Mouse (Mus musculus) neural tube, embryonic 15.5 days (tissue): ENCODE data around the gene Cry2. TPM values are rescaled to one million over a fixed set of nuclear protein-coding genes. Genes with fewer than 3 reads are reported as not detected.

Experiments used
- ATAC-seq: fragments of 200-750 bp; cut with Nextera tagmentation; 2 replicates; pipeline ENCODE4 v1.8.0; 2017; ENCODE audit warnings: mild to moderate bottlenecking, moderate TSS enrichment, moderate library complexity; ENCODE audit not compliant: low FRiP score
- H3K27ac ChIP-seq: fragments of 300-500 bp; sonication (generic); replicated peaks from 2 replicates; pipeline ENCODE4 v1.5.1; 2015; ENCODE audit warnings: mild to moderate bottlenecking, inconsistent platforms
- H3K27me3 ChIP-seq: fragments of 300-500 bp; sonication (generic); replicated peaks from 2 replicates; pipeline ENCODE4 v1.6.1; 2015; ENCODE audit warnings: inconsistent platforms
- H3K36me3 ChIP-seq: fragments of 300-500 bp; sonication (generic); 2 replicates; pipeline ENCODE4 v1.6.1; 2015; ENCODE audit warnings: inconsistent platforms
- H3K4me1 ChIP-seq: fragments of 300-500 bp; sonication (generic); 2 replicates; pipeline ENCODE4 v1.6.1; 2015; ENCODE audit warnings: inconsistent platforms
- H3K4me2 ChIP-seq: fragments of 300-500 bp; sonication (generic); 2 replicates; pipeline ENCODE4 v1.6.1; 2015; ENCODE audit warnings: inconsistent platforms, mild to moderate bottlenecking, moderate library complexity
- H3K4me3 ChIP-seq: fragments of 300-500 bp; sonication (generic); replicated peaks from 2 replicates; pipeline ENCODE4 v1.5.1; 2015; ENCODE audit warnings: mild to moderate bottlenecking, inconsistent platforms
- H3K9ac ChIP-seq: fragments of 300-500 bp; sonication (generic); replicated peaks from 2 replicates; pipeline ENCODE4 v1.6.1; 2015; ENCODE audit warnings: mild to moderate bottlenecking, inconsistent platforms
- H3K9me3 ChIP-seq: fragments of 300-500 bp; sonication (generic); replicated peaks from 2 replicates; pipeline ENCODE4 v1.6.1; 2016; ENCODE audit warnings: inconsistent platforms
- WGBS: fragments of 180-500 bp; shearing (Covaris S2); methylation state at CpG from one replicate; pipeline ENCODE4 v1.1.7; 2015; ENCODE audit warnings: mixed read lengths; 5-methylcytosine and 5-hydroxymethylcytosine counted together
- polyA plus RNA-seq: library from polyadenylated mRNA; unstranded; fragments of >200 nt; fragmentation: Nextera tagmentation; extraction: Ambion mirVana; gene quantifications from 2 replicates; pipeline ENCODE4 v1.2.1, GENCODE M21; 2015

Gene Cry2
- polyA plus RNA-seq, 1 experiment from 2014 or later = 46.0 TPM

DNA sequence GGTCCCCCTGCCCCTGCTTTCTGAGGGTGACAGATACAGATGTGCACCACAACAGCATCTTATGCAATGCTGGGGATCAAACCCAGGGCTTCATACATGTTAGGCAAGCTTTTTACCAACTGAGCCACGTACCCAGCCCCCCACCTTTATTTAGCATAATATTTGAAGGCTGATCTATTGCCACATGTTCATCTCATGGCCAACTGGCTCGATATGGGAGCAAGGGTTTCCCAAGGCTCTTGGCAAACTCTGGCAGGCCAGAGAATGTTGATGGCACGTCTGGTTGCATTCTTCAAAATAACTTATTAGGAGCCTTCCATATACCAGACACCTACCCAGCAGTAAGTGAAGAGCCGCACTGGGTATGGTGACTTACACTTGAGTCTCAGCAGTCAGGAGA lies 9.5 kb upstream of the Cry2 start:
- Histone ChIP-seq H3K4me2 (no peak overlapping the region), H3K9me3 (no peaks in the 10 kb centered on the region), H3K4me3 (no peak overlapping the region), H3K27me3 (0 out of 2 replicates have a peak, but pooled peaks cover 3% of the 10 kb centered on the region), H3K4me1 (no peaks in the 10 kb centered on the region), H3K9ac (no peak overlapping the region), H3K36me3 (no peaks in the 10 kb centered on the region), H3K27ac (no peak overlapping the region)
- no peak for ATAC-seq
- WGBS = 85% methylated on average over 4 of the region's 4 CpGs

DNA sequence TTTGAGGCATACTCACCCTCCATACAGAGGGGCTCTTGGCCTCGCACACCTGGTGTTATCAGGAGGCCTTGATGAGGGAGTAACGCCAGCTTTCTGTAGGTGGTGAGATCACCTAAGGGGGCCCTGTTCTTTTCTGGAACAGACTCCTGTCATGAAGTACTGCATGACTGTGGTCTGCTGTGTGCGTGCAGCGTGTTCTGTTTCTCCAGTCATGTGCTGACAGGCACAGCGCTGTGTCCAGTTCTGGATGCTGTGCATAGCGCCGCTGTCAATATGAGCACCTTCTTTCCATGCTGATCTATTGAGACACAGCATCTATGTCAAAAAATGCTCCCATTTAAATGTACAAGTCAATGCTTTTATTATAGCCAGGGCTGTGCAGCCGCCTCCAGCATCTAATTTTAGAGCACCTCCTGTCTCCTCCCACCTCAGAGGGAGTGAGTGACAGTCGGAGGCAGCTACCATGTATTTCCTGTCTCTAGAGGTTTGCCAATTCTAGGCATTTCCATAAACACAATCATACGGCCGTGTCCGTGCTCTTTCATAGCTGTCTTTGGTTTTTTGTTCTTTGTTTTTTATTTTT lies 8.7 kb upstream of the Cry2 start:
- Histone ChIP-seq H3K4me2 (no peak overlapping the region), H3K9me3 (no peaks in the 10 kb centered on the region), H3K27me3 (0 out of 2 replicates have a peak, but pooled peaks cover 3% of the 10 kb centered on the region), H3K27ac (no peak overlapping the region), H3K36me3 (no peaks in the 10 kb centered on the region), H3K9ac (no peak overlapping the region), H3K4me1 (no peaks in the 10 kb centered on the region), H3K4me3 (no peak overlapping the region)
- WGBS = 78% methylated on average over 12 of the region's 12 CpGs
- ATAC-seq = no peak

DNA sequence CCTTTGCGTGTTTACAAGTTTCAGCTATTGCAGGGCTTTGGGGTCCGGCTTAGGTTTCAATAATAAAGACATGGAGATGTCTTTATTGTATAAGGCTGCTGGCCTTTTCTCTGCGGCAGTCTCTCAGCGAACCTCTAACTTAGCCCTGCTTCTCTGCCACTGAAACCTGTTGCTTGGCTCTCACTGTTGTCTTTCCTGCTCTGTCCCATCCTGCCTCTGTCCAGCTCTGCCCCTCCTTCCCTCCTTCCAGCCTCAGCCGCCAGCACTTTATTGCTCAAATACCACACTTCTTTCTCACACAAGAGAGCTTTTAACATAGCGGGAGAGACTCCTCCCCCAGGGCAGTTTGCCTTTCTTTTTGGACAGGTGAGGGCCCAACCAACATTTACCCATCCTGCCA lies 6.6 kb upstream of the Cry2 start:
- 53% methylated on average over 6 of the region's 6 CpGs for WGBS
- no peak for ATAC-seq

DNA sequence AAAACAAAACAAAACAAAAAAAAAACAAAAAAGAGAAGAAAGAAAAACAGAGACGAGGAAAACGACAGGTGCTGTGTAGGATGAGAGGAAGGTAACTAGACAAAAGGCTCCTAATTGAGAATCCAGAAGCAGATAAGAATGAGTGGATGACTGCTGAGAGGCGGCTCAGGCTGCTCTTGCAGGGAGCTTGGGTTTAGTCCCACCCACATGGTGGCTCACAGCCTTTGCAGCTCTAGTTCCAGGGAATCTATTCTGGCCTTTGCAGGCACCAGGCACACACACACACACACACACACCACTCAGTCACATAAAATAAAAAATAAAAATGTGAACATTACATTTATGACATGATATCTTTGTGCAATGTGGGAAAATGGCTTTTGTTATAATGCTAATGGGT lies 4.7 kb upstream of the Cry2 start:
- no peak for ATAC-seq
- Histone ChIP-seq H3K27me3 (0 out of 2 replicates have a peak, but pooled peaks cover 6% of the 10 kb centered on the region), H3K9ac (no peak overlapping the region), H3K4me1 (peaks cover 9% of the 10 kb centered on the region), H3K36me3 (no peaks in the 10 kb centered on the region), H3K4me2 (no peak overlapping the region), H3K4me3 (no peak overlapping the region), H3K9me3 (no peaks in the 10 kb centered on the region), H3K27ac (no peak overlapping the region)
- 77% methylated on average over 3 of the region's 3 CpGs for WGBS

More for the DNA sequence above, 6.6 kb upstream of the Cry2 start:
- no peak overlapping the region for H3K4me3 ChIP-seq
- no peak overlapping the region for H3K4me2 ChIP-seq
- no peak overlapping the region for H3K9ac ChIP-seq
- no peaks in the 10 kb centered on the region for H3K4me1 ChIP-seq
- H3K36me3 ChIP-seq = no peaks in the 10 kb centered on the region
- H3K27ac ChIP-seq = no peak overlapping the region
- H3K9me3 ChIP-seq = no peaks in the 10 kb centered on the region
- 0 out of 2 replicates have a peak, but pooled peaks cover 6% of the 10 kb centered on the region for H3K27me3 ChIP-seq

DNA sequence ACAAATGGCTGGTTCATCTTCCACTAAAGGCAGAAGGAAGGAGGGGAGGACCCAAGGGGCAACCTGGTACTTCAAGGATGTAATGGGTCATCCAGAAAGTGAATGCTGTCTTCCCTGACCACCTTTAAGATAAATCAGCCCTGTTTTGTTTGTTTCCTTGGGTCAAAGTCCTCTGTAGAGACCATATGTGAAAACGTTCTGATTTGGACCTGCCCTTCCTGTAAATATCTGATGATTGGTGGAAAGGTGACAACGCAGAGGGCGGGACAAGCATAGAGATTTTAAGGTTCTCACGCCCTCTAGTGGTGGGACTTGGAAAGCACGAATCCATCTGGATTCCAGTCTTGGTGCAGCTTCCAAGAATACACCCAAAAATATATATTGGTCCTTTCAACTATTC lies 4.0 kb upstream of the Cry2 start:
- ATAC-seq = no peak
- Histone ChIP-seq H3K4me2 (peak overlapping the region; percentile 51), H3K27ac (no peak overlapping the region), H3K27me3 (0 out of 2 replicates have a peak, but pooled peaks cover 6% of the 10 kb centered on the region), H3K9ac (no peak overlapping the region), H3K9me3 (no peaks in the 10 kb centered on the region), H3K4me1 (peaks cover 14% of the 10 kb centered on the region), H3K36me3 (no peaks in the 10 kb centered on the region), H3K4me3 (0 out of 2 replicates have a peak overlapping the region, but pooled peaks have one; percentile 5)
- 0% methylated on average over 5 of the region's 5 CpGs for WGBS

DNA sequence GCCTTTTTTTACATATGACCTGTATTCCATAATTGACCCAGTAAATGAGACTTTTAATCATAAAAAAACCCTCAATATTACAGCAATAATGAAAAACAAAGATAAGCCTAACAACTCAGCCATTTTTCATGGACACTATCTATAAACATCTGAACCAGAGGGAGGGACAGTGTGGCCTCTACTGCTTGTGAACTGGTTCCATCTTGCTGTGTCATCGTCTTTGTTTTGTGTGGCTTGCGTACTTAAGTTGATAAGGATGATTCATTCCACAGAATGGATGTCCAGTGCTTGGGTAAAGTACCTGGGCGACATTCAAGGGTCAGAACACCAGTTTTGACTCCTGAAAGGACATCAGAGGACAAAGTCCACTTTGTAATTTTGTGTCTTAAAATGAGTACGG lies 3.5 kb upstream of the Cry2 start:
- no peak for ATAC-seq
- Histone ChIP-seq H3K9ac (no peak overlapping the region), H3K27ac (no peak overlapping the region), H3K9me3 (no peaks in the 10 kb centered on the region), H3K27me3 (0 out of 2 replicates have a peak, but pooled peaks cover 6% of the 10 kb centered on the region), H3K4me1 (peaks cover 19% of the 10 kb centered on the region), H3K36me3 (no peaks in the 10 kb centered on the region), H3K4me2 (peak overlapping the region; percentile 51; the same call in 1 of the 2 replicates), H3K4me3 (no peak overlapping the region)
- WGBS = 82% methylated on average over 4 of the region's 4 CpGs

DNA sequence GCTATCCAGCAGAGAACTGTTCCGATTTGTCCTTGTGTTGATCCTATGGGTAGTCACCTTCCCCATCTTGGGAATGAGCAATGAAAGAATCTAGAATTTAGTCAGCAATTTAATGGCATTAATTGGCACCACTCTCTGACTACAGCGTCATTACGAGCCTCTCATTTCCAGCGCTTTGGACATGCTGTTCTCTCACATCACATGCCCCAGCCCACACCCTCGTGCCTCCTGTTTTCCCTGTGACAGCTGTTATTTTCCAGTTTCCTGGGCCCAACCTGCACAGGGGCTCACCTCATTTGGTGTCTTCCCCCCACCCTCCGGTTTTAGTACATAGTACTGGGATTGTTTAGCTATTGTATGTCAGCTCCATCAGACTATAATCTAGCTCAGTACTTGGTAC lies 1.2 kb upstream of the Cry2 start:
- 55% methylated on average over 6 of the region's 6 CpGs for WGBS
- Histone ChIP-seq H3K9ac (peak overlapping the region; percentile 52; the same call in 1 of the 2 replicates), H3K36me3 (no peaks in the 10 kb centered on the region), H3K4me2 (peak overlapping the region; percentile 82), H3K4me3 (peak overlapping the region; percentile 93), H3K27ac (peak overlapping the region; percentile 80; the same call in 1 of the 2 replicates), H3K9me3 (no peaks in the 10 kb centered on the region), H3K4me1 (peaks cover 41% of the 10 kb centered on the region), H3K27me3 (0 out of 2 replicates have a peak, but pooled peaks cover 3% of the 10 kb centered on the region)
- ATAC-seq = no peak

DNA sequence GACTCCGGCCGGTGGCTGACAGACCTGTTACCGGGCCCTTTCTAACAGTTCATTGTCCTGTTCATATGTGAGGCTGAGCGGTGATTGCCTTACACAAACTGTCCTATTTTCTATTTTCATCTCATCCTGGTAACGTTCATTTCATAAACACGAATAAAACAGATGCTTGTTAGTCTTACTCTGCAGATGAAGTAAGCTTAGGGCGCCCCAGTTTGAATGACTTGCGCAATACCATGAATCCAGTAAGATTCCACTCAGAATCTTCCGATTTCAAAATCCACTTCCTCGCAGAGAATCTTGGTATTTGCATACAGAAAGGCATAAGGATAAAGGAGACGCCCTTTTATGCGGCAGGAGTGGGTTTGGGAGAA lies 517 bp upstream of the Cry2 start:
- Histone ChIP-seq H3K9ac (peak overlapping the region; percentile 52), H3K27me3 (0 out of 2 replicates have a peak, but pooled peaks cover 3% of the 10 kb centered on the region), H3K36me3 (no peaks in the 10 kb centered on the region), H3K4me3 (peak overlapping the region; percentile 93), H3K4me2 (peak overlapping the region; percentile 82), H3K4me1 (peaks cover 47% of the 10 kb centered on the region), H3K9me3 (no peaks in the 10 kb centered on the region), H3K27ac (peak overlapping the region; percentile 80)
- no peak for ATAC-seq
- 6% methylated on average over 12 of the region's 12 CpGs for WGBS

DNA sequence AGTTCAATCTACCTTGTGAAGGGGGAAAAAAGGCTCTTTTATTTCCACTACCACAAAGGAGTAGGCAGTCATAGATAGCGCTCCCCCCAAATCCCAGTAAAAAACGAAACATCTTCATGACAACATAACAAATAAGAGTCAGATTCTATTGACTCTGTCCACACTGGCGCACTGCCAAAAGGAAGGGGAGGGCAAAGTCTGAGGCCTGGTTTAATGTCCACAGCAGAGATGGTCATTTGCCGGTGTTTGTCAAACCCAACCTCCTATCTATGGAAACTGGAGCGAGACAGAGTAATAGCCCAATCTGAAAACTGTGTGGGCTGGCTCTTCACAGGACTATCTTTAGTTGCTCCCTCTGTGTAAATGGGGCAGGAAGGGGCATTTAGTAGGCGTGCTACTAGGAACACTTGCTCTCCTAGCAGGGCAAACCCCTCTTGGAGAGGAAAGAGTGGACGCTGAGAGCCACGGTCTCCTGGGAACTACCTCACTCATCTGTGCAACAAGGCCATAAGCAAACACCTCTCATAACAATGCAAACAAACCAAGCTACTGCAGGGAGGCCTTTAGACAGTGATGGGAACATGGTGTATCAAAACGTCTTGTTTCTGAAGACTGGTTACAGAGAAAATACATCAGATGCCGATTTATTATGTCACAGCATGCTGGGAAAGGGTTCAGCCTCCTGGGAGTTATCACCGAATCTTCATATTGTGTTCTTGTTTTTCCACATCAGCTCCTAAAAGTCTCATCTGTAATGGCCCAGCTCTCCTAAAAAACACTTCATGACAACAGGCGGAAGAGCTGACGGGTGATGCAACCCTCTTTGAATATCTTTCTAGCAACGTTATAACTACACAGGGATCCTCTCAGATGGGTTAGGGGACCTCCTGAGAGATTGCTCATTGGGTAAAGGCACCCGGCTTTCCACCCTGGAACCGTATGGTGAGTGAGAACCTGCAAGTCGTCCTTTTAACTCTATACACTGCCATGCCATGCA lies 1.2 kb downstream of the Cry2 start:
- Histone ChIP-seq H3K4me1 (peaks cover 65% of the 10 kb centered on the region), H3K9ac (peak overlapping the region; percentile 83)
- 30% methylated on average over 17 of the region's 17 CpGs for WGBS

DNA sequence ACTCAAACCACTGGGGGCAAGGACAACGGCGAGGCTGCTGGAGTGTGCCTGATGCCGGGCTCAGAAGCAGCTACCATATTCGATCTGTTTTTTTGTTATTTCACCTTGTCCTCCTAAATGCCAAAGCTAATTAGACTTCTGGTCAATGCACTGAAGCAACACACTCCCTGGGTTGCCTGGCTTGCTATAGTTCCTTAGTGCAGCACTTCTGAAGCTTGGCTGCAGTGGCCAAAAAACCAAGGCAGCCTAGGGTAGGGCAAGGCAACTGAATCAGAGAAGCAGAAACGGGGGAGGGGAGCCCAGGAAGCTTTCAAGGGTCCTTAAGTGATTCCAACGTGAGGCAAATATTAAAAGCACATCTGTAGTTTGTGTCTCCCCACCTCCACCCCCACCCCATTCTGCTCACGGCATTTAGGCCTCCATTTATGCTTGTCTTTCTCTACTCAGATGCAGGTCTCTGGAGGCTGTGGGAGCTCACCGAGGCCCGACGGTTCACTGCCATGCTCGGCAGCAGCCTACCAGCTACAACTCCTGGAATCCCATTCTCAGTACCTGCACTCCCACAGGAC lies 2.1 kb downstream of the Cry2 start:
- peaks cover 74% of the 10 kb centered on the region for H3K4me1 ChIP-seq
- no peak for ATAC-seq
- 0 out of 2 replicates have a peak, but pooled peaks cover 3% of the 10 kb centered on the region for H3K27me3 ChIP-seq

More for the DNA sequence above, 1.2 kb downstream of the Cry2 start:
- Histone ChIP-seq H3K27me3 (0 out of 2 replicates have a peak, but pooled peaks cover 3% of the 10 kb centered on the region), H3K9me3 (no peaks in the 10 kb centered on the region), H3K27ac (peak overlapping the region; percentile 88), H3K4me2 (peak overlapping the region; percentile 82), H3K36me3 (no peaks in the 10 kb centered on the region), H3K4me3 (peak overlapping the region; percentile 93)
- no peak for ATAC-seq

DNA sequence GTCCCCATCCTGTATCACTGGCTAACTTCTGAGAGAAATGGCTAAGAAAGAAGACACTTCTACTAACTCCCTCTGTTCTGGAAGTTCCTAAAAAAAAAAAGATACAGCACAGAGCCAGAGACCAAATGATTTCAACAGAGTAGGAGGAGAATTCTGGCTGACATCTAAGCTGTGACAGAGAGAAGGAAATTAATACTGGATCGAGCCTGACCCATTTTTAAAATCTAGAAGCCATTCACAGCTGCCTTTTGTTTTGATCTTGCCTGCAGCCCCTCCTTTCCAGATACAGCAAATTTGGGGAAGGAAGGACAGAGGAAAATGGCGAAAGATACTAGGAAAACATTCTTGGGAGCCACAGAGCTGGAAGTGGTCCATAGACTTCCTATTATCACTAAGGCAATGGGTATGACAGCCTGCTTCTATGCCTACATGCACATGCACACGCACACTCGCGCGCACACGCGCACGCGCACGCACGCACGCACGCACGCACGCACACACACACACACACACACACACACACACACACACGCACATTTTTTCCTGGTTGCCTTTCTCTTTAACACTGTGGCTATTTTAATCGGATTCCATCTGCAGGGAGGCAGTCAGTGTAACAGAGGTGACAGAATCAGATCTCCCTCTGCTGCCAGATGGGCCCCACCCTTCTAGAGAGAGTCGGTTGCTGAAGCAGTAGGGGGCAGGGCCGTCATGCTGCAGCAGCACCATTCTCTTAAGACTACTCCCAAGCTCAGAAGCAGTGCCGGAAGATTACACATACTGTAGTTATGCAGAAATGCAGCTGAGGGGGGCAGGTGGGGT lies 2.9 kb downstream of the Cry2 start:
- peak overlapping the region; percentile 83 for H3K9ac ChIP-seq
- H3K4me3 ChIP-seq = peak overlapping the region; percentile 93
- peak overlapping the region; percentile 88 for H3K27ac ChIP-seq
- no peaks in the 10 kb centered on the region for H3K9me3 ChIP-seq
- peak overlapping the region; percentile 82 for H3K4me2 ChIP-seq
- H3K36me3 ChIP-seq = no peaks in the 10 kb centered on the region
- peaks cover 82% of the 10 kb centered on the region for H3K4me1 ChIP-seq
- no peaks in the 10 kb centered on the region for H3K27me3 ChIP-seq
- WGBS = 57% methylated on average over 21 of the region's 21 CpGs
- ATAC-seq = peak; percentile 26

More for the DNA sequence above, 2.1 kb downstream of the Cry2 start:
- H3K9me3 ChIP-seq = no peaks in the 10 kb centered on the region
- H3K4me3 ChIP-seq = peak overlapping the region; percentile 93
- no peaks in the 10 kb centered on the region for H3K36me3 ChIP-seq
- peak overlapping the region; percentile 83 for H3K9ac ChIP-seq
- H3K4me2 ChIP-seq = peak overlapping the region; percentile 82
- 14% methylated on average over 11 of the region's 11 CpGs for WGBS
- peak overlapping the region; percentile 88 for H3K27ac ChIP-seq
